Mouse (Mus musculus): Measurements from ENCODE around the gene Il1rl1.

DNA sequence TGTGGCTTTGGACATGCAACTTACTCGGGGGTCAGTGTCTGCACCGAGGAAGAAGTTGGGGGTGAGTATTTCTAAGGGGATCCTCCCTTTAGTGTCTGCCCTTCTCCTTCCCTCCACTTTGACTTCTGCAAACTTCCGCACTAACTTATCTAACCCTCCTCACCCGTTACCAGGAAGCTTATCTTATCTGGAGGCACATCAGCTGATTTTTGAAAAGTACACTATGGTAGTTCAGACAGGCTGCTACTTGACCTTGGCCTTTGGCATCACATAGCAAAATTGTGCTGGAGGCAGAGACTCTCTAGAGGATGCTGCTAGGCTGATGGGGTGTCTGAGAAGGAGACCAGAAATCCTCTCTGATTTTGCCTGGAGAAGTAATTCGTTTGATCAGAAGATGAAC lies 10.9 kb upstream of the Il1rl1 start:
- TF ChIP-seq CTCF (IDR thresholded peaks at IDR 0.05; ENCODE audit: low read depth) (no peak), EP300 (IDR thresholded peaks at IDR 0.05; ENCODE audit: low read depth) (0 out of 2 replicates have a peak, but pooled peaks have one; percentile 54)
